13 mouse cellular contexts compared by ENCODE assay signal in genomic region chr1:73055206-73055605, GRCm38 (mm10). TPM values are rescaled to one million over a fixed set of nuclear protein-coding genes. Genes with fewer than 3 reads are reported as not detected.
A peak's percentile ranks its signal among the peaks of the same experiment; 100 is the strongest.
DNase-seq lines count a peak whose midpoint lies in the region.
"Had no signal": no experiment of that assay in that cellular context is flagged by ENCODE, and none has a peak within 500 bp of the region (broad histone marks: within the 10 kb centered on the region; RNA-seq: fewer than 3 reads in every experiment).

No protein-coding gene starts in this region.

- intact Hi-C loops in left cerebral cortex, postnatal 4 days (cut with DNase I), result no loop called here

- DNase-seq in left cerebral cortex, postnatal 4 days, result peak; percentile 92
- DNase-seq in left cerebral cortex, adult 9 months (ENCODE audit: low spot score in 2 of 2), result no peak
- peak; percentile 65 for DNase-seq in cerebellum, adult 9-10 months
- DNase-seq in gastrocnemius, postnatal 25 days, result peak; percentile 36
- DNase-seq in frontal cortex, postnatal 14 days (ENCODE audit: low spot score in 2 of 2), result no peak
- no peak for DNase-seq in Muller cell, postnatal 12 days (ENCODE audit: inconsistent ontology term)
- no peak for DNase-seq in layer of hippocampus, adult 18-20 months (ENCODE audit: low spot score in 2 of 2)
- DNase-seq: kidney, postnatal 36 days; right cerebral cortex, postnatal 25 days; thymus, postnatal 36 days had no signal

RNA-seq across cellular contexts. Expression of gene Tnp1, which starts 39.5 kb away (rescaled TPM):
- total RNA-seq in left cerebral cortex, postnatal 4 days (2021), result not detected
- not detected for total RNA-seq in gastrocnemius, postnatal 25 days (2021)
- total RNA-seq in layer of hippocampus, adult 18-20 months (2021), result not detected
- total RNA-seq: adrenal gland, adult 18-20 months; gastrocnemius, postnatal 4 days; left cerebral cortex, adult 8-10 months had no signal

Comparison
In these comparisons a context has a peak if more than half of its experiments do, and no peak if none do; other contexts are left out.
1. DNase-seq: peak in left cerebral cortex, postnatal 4 days (single experiment), cerebellum, adult 9-10 months (single experiment) and gastrocnemius, postnatal 25 days (single experiment); none in left cerebral cortex, adult 9 months (0 of 2), frontal cortex, postnatal 14 days (0 of 2), Muller cell, postnatal 12 days (single experiment) and layer of hippocampus, adult 18-20 months (0 of 2).